Mouse (Mus musculus): ENCODE data around the gene Hoxd8. TPM values are rescaled to one million over a fixed set of nuclear protein-coding genes. Genes with fewer than 3 reads are reported as not detected.

Gene Hoxd8
- polyA plus RNA-seq, 1 experiment = 1.1 TPM

DNA sequence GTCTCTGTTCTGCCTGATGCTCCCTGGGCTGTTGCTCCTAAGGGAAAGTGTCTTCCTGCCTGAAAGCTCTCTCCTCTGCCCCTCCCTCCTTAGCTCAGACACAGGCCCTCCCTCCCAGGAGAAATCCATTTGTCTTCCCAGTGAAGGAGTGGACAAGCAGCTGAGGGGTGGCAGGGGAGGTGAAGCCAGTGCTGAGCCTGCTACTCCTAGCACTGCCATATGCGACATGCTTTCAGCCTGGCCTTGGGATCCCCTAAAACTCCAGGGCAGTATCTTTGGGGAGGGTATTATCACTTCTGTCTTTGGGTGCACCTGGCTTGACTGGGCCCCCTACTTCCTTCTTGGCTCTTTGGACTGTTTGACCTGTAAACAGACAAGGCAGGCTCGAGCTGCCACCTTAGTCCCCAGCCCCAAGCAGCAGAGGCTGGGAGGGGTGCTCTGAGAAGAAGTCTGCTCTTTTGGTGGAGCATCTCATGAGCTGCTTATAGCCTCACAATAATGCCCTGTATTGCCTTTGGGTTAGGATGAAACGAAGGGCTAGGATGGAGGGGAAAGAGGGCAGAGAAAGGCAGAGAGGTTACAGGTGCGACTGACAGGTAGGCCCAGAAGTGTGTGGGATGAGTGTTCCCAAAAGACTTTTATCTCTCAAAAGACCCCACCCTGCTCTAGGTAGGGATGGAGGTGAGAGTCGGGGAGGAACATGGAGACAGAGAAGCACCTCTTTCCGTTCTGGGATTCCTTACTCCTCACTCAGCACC, 41.3 kb downstream of the Hoxd8 start:
- no peaks in the 10 kb centered on the region; the same call in 1 of the 2 replicates for H3K4me1 ChIP-seq (replicated peaks; ENCODE audit: control insufficient read depth, insufficient read depth, low read length)
- H3K36me3 ChIP-seq (ENCODE audit: control insufficient read depth, insufficient read depth, low read length) = no peaks in the 10 kb centered on the region
- H3K27me3 ChIP-seq (ENCODE audit: control insufficient read depth, insufficient read depth, low read length) = peaks cover 20% of the 10 kb centered on the region
- no peak overlapping the region for H3K27ac ChIP-seq (ENCODE audit: control insufficient read depth, insufficient read depth, low read length)
- 32% methylated on average over 6 of the region's 6 CpGs for WGBS
- TF ChIP-seq CTCF (IDR thresholded peaks at IDR 0.05; ENCODE audit: borderline replicate concordance, control insufficient read depth, extremely low read depth, insufficient read depth, low read length, poor library complexity) (no peak), POLR2A (IDR thresholded peaks at IDR 0.05; ENCODE audit: control insufficient read depth, extremely low read depth, insufficient read depth, low read length, poor library complexity) (no peak)
- no peak overlapping the region for H3K4me3 ChIP-seq (ENCODE audit: control insufficient read depth, insufficient read depth, low read length)
- DNase-seq = no peak

GRCm38 (mm10) chr2:74746298-74746921, 42.0 kb downstream of the Hoxd8 start:
- WGBS = 11% methylated on average over 58 of the region's 58 CpGs
- Histone ChIP-seq H3K36me3 (ENCODE audit: control insufficient read depth, insufficient read depth, low read length) (no peaks in the 10 kb centered on the region), H3K4me3 (ENCODE audit: control insufficient read depth, insufficient read depth, low read length) (no peak overlapping the region), H3K27me3 (ENCODE audit: control insufficient read depth, insufficient read depth, low read length) (peaks cover 16% of the 10 kb centered on the region; the same call in 1 of the 2 replicates), H3K27ac (ENCODE audit: control insufficient read depth, insufficient read depth, low read length) (no peak overlapping the region), H3K4me1 (replicated peaks; ENCODE audit: control insufficient read depth, insufficient read depth, low read length) (no peaks in the 10 kb centered on the region; the same call in 1 of the 2 replicates)
- DNase-seq = no peak
- TF ChIP-seq CTCF (IDR thresholded peaks at IDR 0.05; ENCODE audit: borderline replicate concordance, control insufficient read depth, extremely low read depth, insufficient read depth, low read length, poor library complexity) (no peak), POLR2A (IDR thresholded peaks at IDR 0.05; ENCODE audit: control insufficient read depth, extremely low read depth, insufficient read depth, low read length, poor library complexity) (no peak)

- 14% methylated on average over 24 of the region's 24 CpGs for WGBS
- DNase-seq = no peak
- Histone ChIP-seq H3K4me1 (replicated peaks; ENCODE audit: control insufficient read depth, insufficient read depth, low read length) (no peaks in the 10 kb centered on the region; the same call in 1 of the 2 replicates), H3K4me3 (ENCODE audit: control insufficient read depth, insufficient read depth, low read length) (no peak overlapping the region), H3K27me3 (ENCODE audit: control insufficient read depth, insufficient read depth, low read length) (peaks cover 16% of the 10 kb centered on the region; the same call in 1 of the 2 replicates), H3K36me3 (ENCODE audit: control insufficient read depth, insufficient read depth, low read length) (no peaks in the 10 kb centered on the region), H3K27ac (ENCODE audit: control insufficient read depth, insufficient read depth, low read length) (no peak overlapping the region)
- no peak for TF ChIP-seq POLR2A (IDR thresholded peaks at IDR 0.05; ENCODE audit: control insufficient read depth, extremely low read depth, insufficient read depth, low read length, poor library complexity)
- TF ChIP-seq CTCF (IDR thresholded peaks at IDR 0.05; ENCODE audit: borderline replicate concordance, control insufficient read depth, extremely low read depth, insufficient read depth, low read length, poor library complexity) = no peak
These were observed 42.6 kb downstream of the Hoxd8 start for GRCm38 (mm10) chr2:74747006-74747405.

DNA sequence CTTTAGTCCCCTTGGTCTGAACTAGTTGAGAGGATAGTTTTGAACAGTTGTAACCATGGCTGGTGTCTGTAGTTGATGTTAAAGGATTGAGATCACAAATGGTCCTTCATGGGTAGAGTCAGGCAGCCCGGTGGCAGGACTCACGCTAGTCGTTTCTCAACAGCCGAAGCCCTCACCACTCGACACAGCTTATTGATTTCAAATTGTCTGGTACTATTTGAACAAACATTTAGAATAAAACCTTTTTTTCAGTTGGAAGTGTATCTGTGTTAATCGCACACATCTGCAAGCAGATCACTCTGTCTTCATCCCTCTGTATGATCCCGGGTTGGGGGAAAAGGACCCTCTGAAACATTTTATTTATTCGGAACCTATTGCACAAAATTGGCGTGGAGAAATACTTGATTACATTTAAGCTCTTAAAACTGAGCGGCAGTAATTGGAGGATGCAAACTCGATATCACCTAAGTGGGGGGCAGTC, 43.3 kb downstream of the Hoxd8 start:
- 44% methylated on average over 11 of the region's 11 CpGs for WGBS
- no peaks in the 10 kb centered on the region; the same call in 1 of the 2 replicates for H3K4me1 ChIP-seq (replicated peaks; ENCODE audit: control insufficient read depth, insufficient read depth, low read length)
- peaks cover 20% of the 10 kb centered on the region; the same call in 1 of the 2 replicates for H3K27me3 ChIP-seq (ENCODE audit: control insufficient read depth, insufficient read depth, low read length)
- no peak overlapping the region for H3K4me3 ChIP-seq (ENCODE audit: control insufficient read depth, insufficient read depth, low read length)
- no peaks in the 10 kb centered on the region for H3K36me3 ChIP-seq (ENCODE audit: control insufficient read depth, insufficient read depth, low read length)
- TF ChIP-seq CTCF (IDR thresholded peaks at IDR 0.05; ENCODE audit: borderline replicate concordance, control insufficient read depth, extremely low read depth, insufficient read depth, low read length, poor library complexity) = no peak
- TF ChIP-seq POLR2A (IDR thresholded peaks at IDR 0.05; ENCODE audit: control insufficient read depth, extremely low read depth, insufficient read depth, low read length, poor library complexity) = no peak
- no peak overlapping the region for H3K27ac ChIP-seq (ENCODE audit: control insufficient read depth, insufficient read depth, low read length)
- DNase-seq = no peak

GRCm38 (mm10) chr2:74748436-74748995, 44.1 kb downstream of the Hoxd8 start:
- Histone ChIP-seq H3K36me3 (ENCODE audit: control insufficient read depth, insufficient read depth, low read length) (no peaks in the 10 kb centered on the region), H3K4me3 (ENCODE audit: control insufficient read depth, insufficient read depth, low read length) (no peak overlapping the region), H3K27me3 (ENCODE audit: control insufficient read depth, insufficient read depth, low read length) (peaks cover 27% of the 10 kb centered on the region; the same call in 1 of the 2 replicates), H3K27ac (ENCODE audit: control insufficient read depth, insufficient read depth, low read length) (no peak overlapping the region), H3K4me1 (replicated peaks; ENCODE audit: control insufficient read depth, insufficient read depth, low read length) (no peaks in the 10 kb centered on the region; the same call in 1 of the 2 replicates)
- TF ChIP-seq POLR2A (IDR thresholded peaks at IDR 0.05; ENCODE audit: control insufficient read depth, extremely low read depth, insufficient read depth, low read length, poor library complexity) (no peak), CTCF (IDR thresholded peaks at IDR 0.05; ENCODE audit: borderline replicate concordance, control insufficient read depth, extremely low read depth, insufficient read depth, low read length, poor library complexity) (no peak)
- WGBS = 29% methylated on average over 9 of the region's 9 CpGs
- DNase-seq = no peak
